Mouse (Mus musculus) small intestine, adult 2 months (tissue): ENCODE results near the gene Cyp4x1.

Experiments
- CTCF ChIP-seq: fragments of 200-500 bp; IDR thresholded peaks from 2 replicates; pipeline ENCODE4 v1.5.1; 2012; ENCODE audit warnings: low read depth, mild to moderate bottlenecking, control low read depth, inconsistent platforms, low read length, moderate library complexity, mixed read lengths; ENCODE audit not compliant: insufficient replicate concordance, insufficient read length; ENCODE audit errors: extremely low read depth
- POLR2A ChIP-seq: fragments of 200-500 bp; IDR thresholded peaks from 2 replicates; pipeline ENCODE4 v1.6.1; 2012; ENCODE audit warnings: low read depth, mild to moderate bottlenecking, control low read depth, inconsistent platforms, low read length, moderate library complexity

- TF ChIP-seq CTCF = no peak
- no peak for TF ChIP-seq POLR2A
These were observed 12.9 kb downstream of the Cyp4x1 start for GRCm38 (mm10) chr4:115121162-115121561.
